Mouse (Mus musculus): ENCODE data around the gene Efna2. TPM values are rescaled to one million over a fixed set of nuclear protein-coding genes. Genes with fewer than 3 reads are reported as not detected.

Efna2 gene
- total RNA-seq (2017) = not detected in 2 replicates

GRCm38 (mm10) chr10:80179068-80180051, at the start of gene Efna2:
TSS of gene Efna2 (plus strand) at chr10:80179482.
- ATAC-seq (replicated peaks in 1 of 2; ENCODE audit: insufficient read depth in 1 of 2, low FRiP score in 2 of 2, low TSS enrichment in 1 of 2, low read depth in 1 of 2, poor library complexity in 2 of 2, severe bottlenecking in 2 of 2) = no peak

- no peak for ATAC-seq (replicated peaks in 1 of 2; ENCODE audit: insufficient read depth in 1 of 2, low FRiP score in 2 of 2, low TSS enrichment in 1 of 2, low read depth in 1 of 2, poor library complexity in 2 of 2, severe bottlenecking in 2 of 2)
Measured at GRCm38 (mm10) chr10:80129846-80130245, 49.4 kb upstream of the Efna2 start.

DNA sequence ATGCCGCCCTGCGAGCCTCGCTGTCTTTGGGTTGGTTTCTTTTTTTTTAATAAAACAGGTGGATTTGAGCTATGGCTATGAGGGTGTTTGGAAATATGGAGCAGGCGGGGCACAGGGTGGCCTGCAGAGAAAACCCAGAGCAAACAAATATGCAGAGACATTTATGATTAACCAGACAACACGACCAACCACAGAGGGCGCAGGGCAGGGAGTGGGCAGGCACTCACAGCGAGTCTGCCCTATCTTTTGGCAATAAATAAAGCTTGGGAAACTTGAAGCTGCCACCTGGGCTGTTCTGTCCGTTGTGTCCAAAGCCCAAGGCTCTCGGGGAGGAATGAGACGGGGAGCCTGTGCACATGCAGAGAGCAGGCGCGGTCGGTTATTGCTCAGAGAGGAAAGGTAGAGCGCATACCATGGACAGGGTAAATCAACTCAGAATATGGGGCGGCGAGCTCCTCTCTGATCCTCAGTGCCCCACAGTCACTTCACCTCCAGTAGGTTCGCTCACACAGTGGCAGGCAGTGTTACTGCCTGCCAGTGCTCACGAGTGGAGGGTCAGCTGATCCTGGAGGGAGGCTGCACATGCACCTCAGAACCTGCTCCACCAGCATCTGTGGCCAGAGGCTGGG, 48.8 kb upstream of the Efna2 start:
- no peak for ATAC-seq (replicated peaks in 1 of 2; ENCODE audit: insufficient read depth in 1 of 2, low FRiP score in 2 of 2, low TSS enrichment in 1 of 2, low read depth in 1 of 2, poor library complexity in 2 of 2, severe bottlenecking in 2 of 2)

GRCm38 (mm10) chr10:80131316-80131951, 47.8 kb upstream of the Efna2 start:
- ATAC-seq (replicated peaks in 1 of 2; ENCODE audit: insufficient read depth in 1 of 2, low FRiP score in 2 of 2, low TSS enrichment in 1 of 2, low read depth in 1 of 2, poor library complexity in 2 of 2, severe bottlenecking in 2 of 2) = no peak

GRCm38 (mm10) chr10:80131952-80132350, 47.3 kb upstream of the Efna2 start:
- no peak for ATAC-seq (replicated peaks in 1 of 2; ENCODE audit: insufficient read depth in 1 of 2, low FRiP score in 2 of 2, low TSS enrichment in 1 of 2, low read depth in 1 of 2, poor library complexity in 2 of 2, severe bottlenecking in 2 of 2)

GRCm38 (mm10) chr10:80133226-80133849, 45.9 kb upstream of the Efna2 start:
- ATAC-seq (replicated peaks in 1 of 2; ENCODE audit: insufficient read depth in 1 of 2, low FRiP score in 2 of 2, low TSS enrichment in 1 of 2, low read depth in 1 of 2, poor library complexity in 2 of 2, severe bottlenecking in 2 of 2) = no peak

GRCm38 (mm10) chr10:80134421-80134820, 44.9 kb upstream of the Efna2 start:
- no peak for ATAC-seq (replicated peaks in 1 of 2; ENCODE audit: insufficient read depth in 1 of 2, low FRiP score in 2 of 2, low TSS enrichment in 1 of 2, low read depth in 1 of 2, poor library complexity in 2 of 2, severe bottlenecking in 2 of 2)

- ATAC-seq (replicated peaks in 1 of 2; ENCODE audit: insufficient read depth in 1 of 2, low FRiP score in 2 of 2, low TSS enrichment in 1 of 2, low read depth in 1 of 2, poor library complexity in 2 of 2, severe bottlenecking in 2 of 2) = no peak
Measured at GRCm38 (mm10) chr10:80135161-80135560, 44.1 kb upstream of the Efna2 start.

DNA sequence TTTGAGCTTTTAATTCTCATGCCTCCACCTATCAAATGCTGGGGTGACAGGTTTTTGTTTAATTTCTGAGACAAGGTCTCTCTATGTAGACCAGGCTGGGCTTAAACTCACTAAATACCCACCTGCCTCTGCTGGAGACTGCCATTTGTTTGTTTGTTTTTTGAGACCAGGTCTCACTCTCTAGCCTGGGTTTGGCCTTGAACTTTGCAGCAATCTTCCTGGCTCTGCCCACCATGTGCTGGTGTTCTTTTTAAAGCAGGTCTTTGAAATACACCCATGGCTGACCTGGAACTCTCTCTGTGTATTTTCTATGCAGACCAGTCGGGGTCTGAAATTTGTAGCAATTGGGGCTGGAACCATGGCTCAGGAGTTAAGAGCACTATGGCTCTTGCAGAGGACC, 43.6 kb upstream of the Efna2 start:
- no peak for ATAC-seq (replicated peaks in 1 of 2; ENCODE audit: insufficient read depth in 1 of 2, low FRiP score in 2 of 2, low TSS enrichment in 1 of 2, low read depth in 1 of 2, poor library complexity in 2 of 2, severe bottlenecking in 2 of 2)

DNA sequence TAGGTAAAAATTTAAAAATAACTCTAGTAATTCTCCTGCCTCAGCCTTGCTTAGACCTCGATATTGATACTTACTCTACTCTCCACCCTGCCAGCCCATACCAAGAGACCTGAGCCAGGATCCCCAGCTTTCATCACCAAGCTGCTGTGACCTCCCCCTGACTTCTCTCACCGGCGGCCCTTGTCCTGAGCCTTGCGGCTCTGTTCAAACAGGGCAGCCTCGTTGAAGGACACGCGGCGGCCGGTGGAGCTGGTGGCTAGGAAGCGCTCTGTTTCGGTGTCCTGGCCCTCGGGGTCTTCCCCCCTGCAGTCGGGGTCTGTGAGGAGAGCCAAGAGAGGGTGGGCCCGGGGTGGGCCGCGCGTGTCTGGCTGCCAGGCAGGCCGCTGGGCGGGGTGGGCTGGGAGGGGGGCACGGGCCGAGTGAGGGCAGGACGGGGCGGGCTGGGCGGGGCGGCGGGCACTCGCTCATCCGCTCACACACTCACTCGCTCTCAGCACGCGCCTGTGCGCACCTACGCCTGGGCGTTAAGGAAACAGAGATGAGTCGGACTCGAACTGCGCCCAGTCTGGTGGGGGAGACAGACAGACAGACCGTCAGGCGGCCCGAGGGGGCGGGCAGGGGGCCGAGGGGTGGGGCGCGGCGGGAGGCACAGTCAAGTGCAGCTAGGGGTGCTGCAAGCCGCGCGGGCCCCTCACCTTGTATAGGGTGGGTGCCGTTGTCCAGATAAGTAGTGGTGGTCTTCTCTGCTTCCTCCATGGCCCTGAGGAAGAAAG, 42.9 kb upstream of the Efna2 start:
- no peak for ATAC-seq (replicated peaks in 1 of 2; ENCODE audit: insufficient read depth in 1 of 2, low FRiP score in 2 of 2, low TSS enrichment in 1 of 2, low read depth in 1 of 2, poor library complexity in 2 of 2, severe bottlenecking in 2 of 2)

DNA sequence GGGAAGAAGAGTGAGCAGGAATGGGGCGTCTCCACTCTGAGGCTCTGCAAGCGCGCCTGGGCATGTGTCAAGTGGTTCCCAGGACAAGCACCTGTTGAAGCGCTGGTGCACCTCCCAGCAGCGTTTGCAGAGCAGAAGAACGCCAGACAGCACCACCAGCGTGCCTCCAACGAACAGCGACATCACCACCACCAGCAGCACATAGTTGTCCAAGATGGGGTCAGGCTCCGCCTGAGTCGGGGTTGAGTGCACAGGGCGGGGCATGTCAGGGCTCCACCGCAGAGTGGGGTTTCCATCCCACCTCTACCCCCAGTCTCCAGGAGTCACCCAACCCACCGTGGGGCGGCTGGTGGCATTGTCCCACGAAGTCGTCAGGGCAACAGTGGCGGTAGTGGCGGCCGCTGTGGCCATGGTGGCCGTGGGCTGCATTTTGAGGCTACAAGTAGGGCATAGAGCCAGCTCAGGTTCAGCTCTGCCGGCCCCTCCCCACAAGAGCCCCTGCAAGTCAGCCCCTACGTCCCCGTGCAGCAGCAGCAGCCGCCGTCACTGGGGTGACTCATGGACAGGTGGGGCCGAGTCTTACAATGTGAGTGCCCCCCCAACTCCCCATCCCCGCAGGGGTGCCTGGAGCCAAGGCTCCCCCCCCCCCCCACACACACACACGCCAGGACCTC, 42.2 kb upstream of the Efna2 start:
- ATAC-seq (replicated peaks in 1 of 2; ENCODE audit: insufficient read depth in 1 of 2, low FRiP score in 2 of 2, low TSS enrichment in 1 of 2, low read depth in 1 of 2, poor library complexity in 2 of 2, severe bottlenecking in 2 of 2) = no peak

DNA sequence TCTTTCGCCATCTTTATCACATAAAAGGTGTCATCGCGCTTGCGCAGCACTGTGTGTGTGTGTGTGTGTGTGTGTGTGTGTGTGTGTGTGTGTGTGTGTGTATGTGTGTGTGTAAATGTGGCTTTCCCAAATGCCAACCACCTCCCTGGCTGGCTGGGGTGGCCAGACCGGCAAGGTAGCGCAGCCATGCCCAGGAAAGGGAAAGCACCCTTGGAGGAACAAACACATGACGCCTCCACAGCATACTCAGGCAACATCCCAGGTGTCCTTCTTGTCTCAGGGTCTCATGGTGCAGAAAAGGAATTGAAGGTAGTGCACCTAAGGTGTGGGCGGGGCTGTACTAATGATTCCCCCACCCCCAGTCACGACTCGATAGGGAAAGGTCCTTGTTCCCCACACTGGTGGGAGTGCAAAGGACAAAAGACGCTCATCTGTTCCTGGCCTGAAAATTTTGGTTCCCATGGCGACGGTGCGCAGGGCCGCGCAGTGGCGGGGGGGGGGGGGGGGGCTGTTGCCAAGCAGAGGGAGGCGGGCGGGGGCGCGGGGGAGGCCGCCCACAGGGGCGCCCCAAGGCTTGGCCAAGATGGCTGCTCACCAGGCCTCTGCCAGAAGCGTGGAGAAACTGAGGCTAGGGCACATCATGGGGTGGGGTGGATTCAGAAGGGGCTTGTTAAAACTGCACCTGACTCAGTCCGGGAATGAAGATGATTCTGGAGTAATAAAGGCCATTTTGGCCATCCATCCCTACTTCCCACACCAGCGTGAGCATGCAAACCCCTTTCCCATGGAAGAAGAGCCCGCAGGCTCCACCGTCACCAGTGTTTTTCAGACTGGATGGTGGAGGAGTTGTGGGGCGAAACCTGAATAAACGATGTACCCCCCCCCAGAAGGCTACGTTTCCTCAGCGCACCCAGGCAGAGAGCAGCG, 41.4 kb upstream of the Efna2 start:
- no peak for ATAC-seq (replicated peaks in 1 of 2; ENCODE audit: insufficient read depth in 1 of 2, low FRiP score in 2 of 2, low TSS enrichment in 1 of 2, low read depth in 1 of 2, poor library complexity in 2 of 2, severe bottlenecking in 2 of 2)

GRCm38 (mm10) chr10:80138553-80139438, 40.5 kb upstream of the Efna2 start, which contains the start of gene Atp5d:
TSS of gene Atp5d (plus strand) at chr10:80138632.
- ATAC-seq (replicated peaks in 1 of 2; ENCODE audit: insufficient read depth in 1 of 2, low FRiP score in 2 of 2, low TSS enrichment in 1 of 2, low read depth in 1 of 2, poor library complexity in 2 of 2, severe bottlenecking in 2 of 2) = no peak

DNA sequence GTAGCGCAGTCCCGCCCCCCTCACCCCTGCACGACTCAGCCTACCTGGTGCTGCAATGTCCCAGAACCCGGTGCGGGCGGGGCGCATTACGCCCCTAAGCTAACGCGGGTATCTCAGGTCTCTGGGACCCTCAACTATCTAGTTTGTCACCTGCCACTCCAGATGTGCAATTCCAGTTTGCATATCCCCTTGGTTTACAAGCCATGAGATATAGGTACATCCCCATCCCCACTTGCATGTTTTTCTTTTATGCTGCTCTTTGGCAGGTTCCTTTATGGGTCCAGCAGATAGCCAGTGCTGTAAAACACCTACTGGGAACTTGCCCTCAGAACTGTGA, 39.9 kb upstream of the Efna2 start:
- no peak for ATAC-seq (replicated peaks in 1 of 2; ENCODE audit: insufficient read depth in 1 of 2, low FRiP score in 2 of 2, low TSS enrichment in 1 of 2, low read depth in 1 of 2, poor library complexity in 2 of 2, severe bottlenecking in 2 of 2)
